Mouse (Mus musculus) megakaryocyte, embryonic 14.5 days (primary cell): ENCODE results near the gene Hoxb4.

Source experiments
- FLI1 ChIP-seq: IDR thresholded peaks from 2 replicates; pipeline ENCODE4 v1.6.1; 2012; ENCODE audit warnings: low read length, inconsistent platforms, mixed read lengths
- GATA1 ChIP-seq: IDR thresholded peaks from 3 replicates; pipeline ENCODE4 v1.6.1; 2012; ENCODE audit warnings: mixed read lengths, low read length, inconsistent platforms, borderline replicate concordance

GRCm38 (mm10) chr11:96342576-96342930 lies 24.5 kb downstream of the Hoxb4 start:
- TF ChIP-seq GATA1 (no peak), FLI1 (no peak)
